Mouse (Mus musculus) stomach, postnatal 0 days (tissue): ENCODE data around the gene Paxx.

ENCODE experiments used
- CTCF ChIP-seq: IDR thresholded peaks from 2 replicates; pipeline ENCODE4 v1.5.1; 2016; ENCODE audit warnings: antibody characterized with exemption, low read depth, mild to moderate bottlenecking, moderate library complexity
- EP300 ChIP-seq: optimal IDR thresholded peaks from 2 replicates; pipeline ENCODE3; 2016; ENCODE audit warnings: antibody characterized with exemption

DNA sequence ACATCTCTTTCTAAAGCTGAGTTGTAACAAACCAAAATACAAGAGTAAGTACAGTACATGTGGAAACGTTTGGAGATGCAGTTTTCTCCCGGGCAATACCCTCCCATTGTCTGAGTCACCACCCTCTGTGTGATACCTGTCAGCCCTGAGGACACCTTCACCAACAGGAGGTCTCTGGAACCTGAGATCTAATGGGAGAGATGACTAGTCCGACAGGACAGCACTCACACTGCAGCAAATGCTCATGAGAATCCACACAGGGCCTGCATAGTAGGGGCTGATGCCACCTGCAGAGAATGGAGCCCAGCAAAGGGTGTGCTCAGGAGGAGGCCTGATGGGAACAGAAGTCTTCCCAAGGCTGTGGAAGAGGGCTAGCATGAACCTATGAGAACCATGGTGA, 513 bp upstream of the Paxx start:
- TF ChIP-seq CTCF (no peak), EP300 (no peak)
